Comparison of ENCODE assay signal across 8 mouse cellular contexts in genomic region chr13:48498676-48499075, GRCm38 (mm10). TPM values are rescaled to one million over a fixed set of nuclear protein-coding genes. Genes with fewer than 3 reads are reported as not detected.
A peak's percentile ranks its signal among the peaks of the same experiment; 100 is the strongest.
DNase-seq lines count a peak whose midpoint lies in the region; ATAC-seq lines count a peak whose summit lies in the region.

No protein-coding gene starts in this region.

- H3K9ac ChIP-seq in forebrain, embryonic 14.5 days (ENCODE audit: low read length), result no peak overlapping the region
- H3K9ac ChIP-seq in forebrain, embryonic 12.5 days, result no peak overlapping the region
- no peak overlapping the region for H3K9ac ChIP-seq in neural tube, embryonic 13.5 days

- H3K4me2 ChIP-seq in forebrain, embryonic 14.5 days (ENCODE audit: low read length), result no peak overlapping the region
- H3K4me2 ChIP-seq in forebrain, embryonic 12.5 days, result no peak overlapping the region
- no peak overlapping the region for H3K4me2 ChIP-seq in neural tube, embryonic 13.5 days

- H3K9me3 ChIP-seq in forebrain, embryonic 14.5 days (replicated peaks; ENCODE audit: control insufficient read depth, low read length), result peaks cover 5% of the 10 kb centered on the region
- peaks cover 12% of the 10 kb centered on the region; the same call in 1 of the 2 replicates for H3K9me3 ChIP-seq in forebrain, embryonic 12.5 days
- peaks cover 4% of the 10 kb centered on the region; the same call in 1 of the 2 replicates for H3K9me3 ChIP-seq in neural tube, embryonic 13.5 days

- H3K36me3 ChIP-seq in forebrain, embryonic 14.5 days (ENCODE audit: control insufficient read depth, insufficient read depth, low read length), result peaks cover 19% of the 10 kb centered on the region
- H3K36me3 ChIP-seq in forebrain, embryonic 12.5 days (replicated peaks), result peaks cover 27% of the 10 kb centered on the region
- peaks cover 36% of the 10 kb centered on the region for H3K36me3 ChIP-seq in neural tube, embryonic 13.5 days

- H3K4me3 ChIP-seq in forebrain, embryonic 14.5 days (ENCODE audit: low read depth, low read length), result no peak overlapping the region
- H3K4me3 ChIP-seq in forebrain, embryonic 12.5 days (replicated peaks), result no peak overlapping the region
- H3K4me3 ChIP-seq in neural tube, embryonic 13.5 days, result no peak overlapping the region

- H3K27ac ChIP-seq in forebrain, embryonic 14.5 days (ENCODE audit: low read depth, low read length), result no peak overlapping the region
- no peak overlapping the region for H3K27ac ChIP-seq in forebrain, embryonic 12.5 days
- no peak overlapping the region for H3K27ac ChIP-seq in neural tube, embryonic 13.5 days (replicated peaks)

- peaks cover 3% of the 10 kb centered on the region; the same call in 1 of the 2 replicates for H3K4me1 ChIP-seq in forebrain, embryonic 14.5 days (ENCODE audit: control insufficient read depth, insufficient read depth, low read length)
- peaks cover 12% of the 10 kb centered on the region for H3K4me1 ChIP-seq in forebrain, embryonic 12.5 days
- peaks cover 17% of the 10 kb centered on the region for H3K4me1 ChIP-seq in neural tube, embryonic 13.5 days (replicated peaks)

- no peaks in the 10 kb centered on the region for H3K27me3 ChIP-seq in forebrain, embryonic 14.5 days (replicated peaks; ENCODE audit: control insufficient read depth, insufficient read depth, low read length)
- H3K27me3 ChIP-seq in forebrain, embryonic 12.5 days, result no peaks in the 10 kb centered on the region
- no peaks in the 10 kb centered on the region for H3K27me3 ChIP-seq in neural tube, embryonic 13.5 days

- ATAC-seq in forebrain, embryonic 14.5 days, result no peak
- no peak for ATAC-seq in forebrain, embryonic 12.5 days (ENCODE audit: low FRiP score)
- 0 out of 2 replicates have a peak, but pooled peaks have one; percentile 2 for ATAC-seq in neural tube, embryonic 13.5 days (ENCODE audit: low read depth)

- DNase-seq in forebrain, embryonic 14.5 days (ENCODE audit: low spot score), result peak; percentile 50
- no peak for DNase-seq in neural tube, embryonic 10.5 days (ENCODE audit: extremely low spot score, low spot score)
- peak; percentile 80 to 82 for DNase-seq in kidney, postnatal 36 days
- DNase-seq in ovary, postnatal 14 days (ENCODE audit: low spot score), result peak; percentile 63
- DNase-seq in adipocyte (ENCODE audit: low spot score), result no peak
- DNase-seq in embryo, embryonic 10 days (ENCODE audit: low spot score), result no peak

- WGBS in forebrain, embryonic 14.5 days, result 62% methylated on average over 4 of the region's 4 CpGs
- 79% methylated on average over 4 of the region's 4 CpGs for WGBS in forebrain, embryonic 12.5 days
- WGBS in neural tube, embryonic 13.5 days, result 64% methylated on average over 4 of the region's 4 CpGs

RNA-seq across cellular contexts. Expression of gene Zfp169, which starts 14.6 kb away (rescaled TPM):
- 6.0 and 7.8 TPM in 2 replicates for polyA plus RNA-seq in forebrain, embryonic 14.5 days (2014; fragmentation: Nextera tagmentation; extraction: Ambion mirVana)
- 5.7 and 7.0 TPM in 2 replicates for polyA plus RNA-seq in forebrain, embryonic 12.5 days (2016; fragmentation: Nextera tagmentation; extraction: Ambion mirVana)
- 4.8 and 5.4 TPM in 2 replicates for polyA plus RNA-seq in neural tube, embryonic 13.5 days (2015; fragmentation: Nextera tagmentation; extraction: Ambion mirVana)

RNA-seq across cellular contexts. Expression of gene A830005F24Rik, which starts 14.7 kb away (rescaled TPM):
- polyA plus RNA-seq in forebrain, embryonic 14.5 days (2014; fragmentation: Nextera tagmentation; extraction: Ambion mirVana), result 2.8 and 3.4 TPM in 2 replicates
- 2.9 TPM in 2 replicates for polyA plus RNA-seq in forebrain, embryonic 12.5 days (2016; fragmentation: Nextera tagmentation; extraction: Ambion mirVana)
- 4.0 and 4.8 TPM in 2 replicates for polyA plus RNA-seq in neural tube, embryonic 13.5 days (2015; fragmentation: Nextera tagmentation; extraction: Ambion mirVana)

Comparison
In these comparisons a context has a peak if more than half of its experiments do, and no peak if none do; other contexts are left out.
1. DNase-seq: peak in forebrain, embryonic 14.5 days (single experiment), kidney, postnatal 36 days (2 of 2) and ovary, postnatal 14 days (single experiment); none in neural tube, embryonic 10.5 days (single experiment), adipocyte (single experiment) and embryo, embryonic 10 days (single experiment).